Mouse (Mus musculus): ENCODE results near the gene Map3k21. TPM values are rescaled to one million over a fixed set of nuclear protein-coding genes. Genes with fewer than 3 reads are reported as not detected.

The Map3k21 gene
- under 1 TPM; 0.07 to 0.18 TPM for total RNA-seq (2021)
- long read RNA-seq, experiment 1, result 0 reads
- long read RNA-seq, experiment 2, result 0 reads

DNA sequence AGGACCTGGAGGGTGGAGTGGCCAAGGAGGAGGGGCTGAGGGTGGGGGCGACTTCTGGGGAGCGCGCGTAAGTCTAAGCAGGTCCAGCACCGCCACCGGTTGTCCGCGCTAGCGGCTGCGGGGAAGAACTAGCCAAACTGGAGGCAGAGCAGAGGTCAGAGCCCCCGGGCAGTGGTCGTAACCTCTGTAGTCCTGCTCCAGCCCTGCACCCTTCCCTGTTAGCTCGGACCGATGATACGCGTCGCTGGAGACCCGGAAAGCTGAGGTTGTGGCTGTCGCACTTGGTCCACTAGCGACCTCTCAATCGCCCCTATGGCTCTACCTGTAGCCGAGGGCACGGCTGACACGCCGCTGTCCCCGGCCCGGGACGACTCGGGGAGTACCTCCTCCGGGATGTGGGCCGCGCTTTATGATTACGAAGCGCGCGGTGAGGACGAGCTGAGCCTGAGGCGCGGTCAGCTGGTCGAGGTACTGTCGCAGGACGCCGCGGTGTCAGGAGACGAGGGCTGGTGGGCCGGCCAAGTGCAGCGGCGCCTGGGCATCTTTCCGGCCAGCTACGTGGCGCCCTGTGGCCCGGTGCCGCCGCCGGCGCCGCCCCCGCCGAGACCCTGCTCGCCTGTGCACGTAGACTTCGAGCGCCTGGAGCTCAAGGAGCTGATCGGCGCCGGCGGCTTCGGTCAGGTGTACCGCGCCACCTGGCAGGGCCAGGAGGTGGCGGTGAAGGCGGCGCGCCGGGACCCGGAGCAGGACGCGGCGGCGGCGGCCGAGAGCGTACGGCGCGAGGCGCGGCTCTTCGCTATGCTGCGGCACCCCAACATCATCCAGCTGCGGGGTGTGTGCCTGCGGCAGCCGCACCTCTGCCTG, at the start of gene Map3k21:
Gene Map3k21, plus strand, starts transcription at position 86 of the 864 bp plus-strand sequence.
- DNase-seq, result no peak
- intact Hi-C loops (cut with DNase I; ENCODE audit: low total_unique reads), result no loop called here

DNA sequence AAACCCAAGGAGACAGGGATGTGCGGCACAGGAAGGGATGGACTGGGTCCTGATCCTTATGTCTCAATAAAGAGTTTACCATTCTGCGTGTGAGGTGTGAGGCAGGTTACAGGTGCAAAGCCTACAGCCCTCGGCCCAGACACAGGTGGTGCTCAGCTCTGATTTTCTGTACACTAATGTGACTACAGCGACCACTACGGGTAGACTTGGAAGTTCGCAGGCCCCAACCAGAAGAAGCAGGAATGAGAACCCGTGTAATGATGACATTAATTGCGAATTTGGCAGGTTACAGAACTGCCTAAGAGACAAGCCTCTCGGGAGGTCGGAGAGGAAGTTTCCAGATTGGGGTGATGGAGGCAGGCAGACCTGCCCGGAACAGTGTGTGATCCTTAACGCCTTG, 44.1 kb upstream of the Map3k21 start:
- no peak for DNase-seq
- intact Hi-C loops (cut with DNase I; ENCODE audit: low total_unique reads), result no loop called here

DNA sequence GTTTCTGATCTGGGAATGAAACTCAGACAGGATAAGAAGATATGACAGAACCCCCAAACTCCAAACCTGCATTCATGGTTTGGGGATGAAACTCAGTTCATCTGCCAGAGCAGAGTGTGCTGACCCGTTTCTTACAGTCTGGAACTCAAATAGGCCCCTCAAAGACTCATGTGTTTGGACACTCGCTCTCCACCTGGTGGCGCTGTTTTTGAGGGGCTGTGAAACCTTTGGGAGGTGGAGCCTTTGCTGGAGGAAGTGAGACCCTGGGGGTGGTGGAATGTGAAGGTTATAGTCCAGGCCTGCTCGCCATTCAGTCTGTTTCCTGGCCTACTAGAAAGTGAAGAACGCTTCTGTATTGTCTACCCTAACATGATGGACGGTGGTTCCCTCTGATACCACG, 41.7 kb upstream of the Map3k21 start:
- DNase-seq, result no peak
- intact Hi-C loops (cut with DNase I; ENCODE audit: low total_unique reads), result no loop called here

DNA sequence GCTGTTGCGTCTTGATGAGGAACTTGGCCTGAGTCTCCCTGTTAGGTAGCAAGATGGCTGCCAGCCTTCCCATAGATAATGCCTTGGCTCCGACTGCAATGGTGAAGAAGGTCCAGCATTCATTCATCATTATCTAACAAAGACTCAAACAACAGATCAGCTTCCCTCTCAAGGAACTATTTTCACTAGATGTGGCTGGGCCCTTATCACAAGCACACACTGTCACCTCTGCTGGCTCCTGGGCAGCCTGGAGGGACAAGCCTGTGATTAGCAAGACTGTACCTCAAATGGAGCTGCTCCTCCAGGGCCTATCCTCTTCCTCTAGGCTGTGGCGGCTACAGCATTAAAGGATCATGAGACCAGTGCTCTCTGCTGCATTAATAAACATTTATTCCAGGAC, 40.5 kb upstream of the Map3k21 start:
- DNase-seq, result no peak

DNA sequence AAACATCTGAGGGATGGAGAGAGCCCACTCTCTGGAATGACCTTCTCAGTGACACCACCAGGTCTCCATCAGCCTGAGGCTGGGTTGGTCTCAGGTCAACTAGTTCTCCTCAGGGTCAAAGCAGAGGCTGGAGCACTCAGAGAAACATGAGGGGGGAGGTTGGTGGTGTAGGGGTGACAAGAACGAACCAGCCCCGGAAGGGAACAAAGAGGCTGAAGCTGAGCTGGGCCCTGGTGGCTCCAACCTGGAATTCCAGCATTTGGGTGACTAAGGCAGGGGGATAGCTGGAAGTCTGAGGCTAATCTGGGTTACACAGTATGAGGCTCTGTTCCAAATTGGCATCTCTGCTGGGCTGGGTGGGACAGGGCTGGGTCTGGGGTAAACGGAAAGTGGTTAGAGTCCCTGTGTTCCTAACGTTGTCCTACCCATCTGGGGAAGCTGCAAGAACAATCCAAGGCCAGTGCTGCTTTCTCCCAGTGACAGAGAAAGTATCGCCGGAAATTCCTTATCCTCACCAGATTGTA, 40.0 kb upstream of the Map3k21 start:
- DNase-seq, result no peak
- intact Hi-C loops (cut with DNase I; ENCODE audit: low total_unique reads), result loop anchor here (5.0 kb wide), 1 partner anchor 688 kb away; no protein-coding TSS in a partner anchor

More for the DNA sequence above, 40.5 kb upstream of the Map3k21 start:
- intact Hi-C loops (cut with DNase I; ENCODE audit: low total_unique reads), result loop anchor here (5.0 kb wide), 1 partner anchor 687 kb away; no protein-coding TSS in a partner anchor

DNA sequence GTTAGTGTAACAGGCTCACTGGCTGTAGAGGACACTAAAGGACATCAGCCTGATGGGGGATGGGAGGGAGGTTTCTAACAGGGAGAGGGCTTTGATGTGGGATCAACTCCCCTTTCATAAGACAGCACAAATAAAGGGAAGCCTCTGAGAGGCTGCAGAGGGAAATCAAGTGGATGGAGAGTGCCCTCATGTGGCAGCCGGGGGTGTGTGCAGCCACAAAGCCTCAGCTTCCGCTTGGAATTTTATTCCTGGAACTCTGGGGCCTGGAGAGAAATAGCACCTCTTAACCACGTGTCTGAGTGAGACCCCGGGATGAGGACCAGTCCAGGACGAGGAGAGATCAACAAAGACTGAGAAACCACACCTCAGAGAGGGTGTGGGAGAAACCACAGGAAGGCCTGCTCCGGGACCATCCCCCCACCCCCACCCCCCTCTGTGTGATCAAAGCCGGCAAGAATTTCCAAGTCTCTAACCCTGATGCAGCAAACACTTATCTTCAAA, 39.4 kb upstream of the Map3k21 start:
- intact Hi-C loops (cut with DNase I; ENCODE audit: low total_unique reads), result loop anchor here (5.0 kb wide), 1 partner anchor 689 kb away; no protein-coding TSS in a partner anchor
- DNase-seq, result peak; percentile 71

DNA sequence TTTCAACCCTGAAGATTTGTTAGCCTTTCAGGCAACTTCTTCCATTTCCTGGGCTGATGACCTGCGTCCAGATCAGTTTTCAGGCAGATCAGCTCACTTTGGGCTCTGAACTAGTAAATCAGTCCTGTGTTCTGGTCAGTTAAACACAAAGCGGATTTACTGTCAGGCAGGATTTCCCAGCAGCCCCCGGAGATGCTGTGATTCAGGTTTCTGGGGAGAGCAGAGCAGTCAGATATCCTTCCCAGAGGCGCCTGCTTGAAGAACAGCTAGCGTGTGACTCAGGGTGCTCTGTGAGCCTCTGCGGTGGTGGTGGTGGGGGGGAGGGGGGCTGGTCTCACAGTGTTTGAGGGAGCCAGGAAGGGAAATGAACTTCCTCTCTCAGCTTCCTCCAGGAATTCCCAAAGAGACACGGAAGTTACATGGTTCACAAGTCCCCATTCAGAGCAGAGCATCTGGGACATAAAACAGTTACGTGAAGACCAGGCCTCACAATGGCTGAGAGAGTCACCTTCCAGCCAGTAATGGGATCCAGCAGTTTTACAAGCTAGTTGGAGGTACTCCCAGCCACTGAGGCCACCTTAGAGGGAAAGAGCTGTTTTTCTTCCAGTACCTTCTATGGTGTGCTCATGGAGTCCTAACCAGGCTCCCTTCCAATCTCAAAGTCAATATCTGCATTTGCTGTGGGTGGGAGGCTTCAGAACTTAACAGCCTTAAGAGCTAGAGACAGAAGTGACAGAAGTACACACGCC, 37.6 kb upstream of the Map3k21 start:
- intact Hi-C loops (cut with DNase I; ENCODE audit: low total_unique reads), result loop anchor here (5.0 kb wide), 1 partner anchor 690 kb away; no protein-coding TSS in a partner anchor
- no peak for DNase-seq

DNA sequence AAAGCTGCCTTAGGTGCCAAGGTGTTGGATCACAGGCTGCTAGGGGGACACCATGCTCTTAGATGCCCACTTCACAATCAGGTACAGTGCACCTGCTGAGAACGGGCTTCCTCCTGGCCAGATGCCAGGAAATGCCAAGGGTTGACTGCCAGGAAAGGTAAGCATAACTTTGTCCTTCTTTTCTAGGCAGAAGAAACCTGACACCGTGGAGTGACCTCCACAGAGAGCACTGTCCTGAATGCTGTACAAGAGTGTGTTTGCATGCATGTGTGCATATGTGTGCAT, 37.1 kb upstream of the Map3k21 start:
- DNase-seq, result no peak
- intact Hi-C loops (cut with DNase I; ENCODE audit: low total_unique reads), result loop anchor here (5.0 kb wide), 1 partner anchor 691 kb away; no protein-coding TSS in a partner anchor

DNA sequence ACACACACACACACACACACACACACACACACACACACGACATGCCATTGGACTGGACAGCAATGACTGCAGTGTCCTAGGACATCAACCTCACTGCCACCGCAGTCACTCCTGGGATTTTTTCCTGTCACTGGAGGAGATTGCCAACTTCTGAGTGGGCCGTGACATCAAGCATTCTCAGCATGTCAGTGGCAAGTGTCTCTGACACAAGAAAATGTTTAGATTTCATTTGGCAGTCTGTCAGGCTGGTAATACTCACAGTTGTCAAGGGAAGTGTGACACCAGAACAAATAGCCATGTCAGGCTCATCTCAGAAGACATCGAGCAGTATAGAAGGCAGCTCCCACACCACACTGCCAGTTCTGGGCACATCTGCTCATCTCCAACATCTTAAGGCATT, 29.8 kb upstream of the Map3k21 start:
- intact Hi-C loops (cut with DNase I; ENCODE audit: low total_unique reads), result no loop called here
- no peak for DNase-seq

DNA sequence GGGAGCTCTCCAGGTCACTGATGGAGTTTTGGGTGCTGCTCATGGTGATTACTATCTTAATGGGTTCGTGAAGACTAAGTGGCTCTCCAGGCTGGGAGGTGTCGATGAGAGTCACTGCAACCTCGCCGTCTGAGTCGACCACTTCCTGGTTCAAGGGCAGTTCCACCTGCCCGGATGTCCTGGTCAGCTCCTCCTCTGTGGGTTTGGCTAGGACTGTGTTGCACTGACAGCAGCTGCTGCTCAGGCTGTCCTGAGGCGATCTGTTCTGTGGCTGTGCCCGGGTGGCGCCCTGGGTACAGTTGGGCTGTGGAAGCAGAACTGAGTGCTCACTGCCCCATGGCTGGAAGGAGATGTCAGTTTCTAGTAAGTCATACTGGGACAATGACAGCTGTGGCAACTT, 22.7 kb upstream of the Map3k21 start:
- intact Hi-C loops (cut with DNase I; ENCODE audit: low total_unique reads), result no loop called here
- no peak for DNase-seq

DNA sequence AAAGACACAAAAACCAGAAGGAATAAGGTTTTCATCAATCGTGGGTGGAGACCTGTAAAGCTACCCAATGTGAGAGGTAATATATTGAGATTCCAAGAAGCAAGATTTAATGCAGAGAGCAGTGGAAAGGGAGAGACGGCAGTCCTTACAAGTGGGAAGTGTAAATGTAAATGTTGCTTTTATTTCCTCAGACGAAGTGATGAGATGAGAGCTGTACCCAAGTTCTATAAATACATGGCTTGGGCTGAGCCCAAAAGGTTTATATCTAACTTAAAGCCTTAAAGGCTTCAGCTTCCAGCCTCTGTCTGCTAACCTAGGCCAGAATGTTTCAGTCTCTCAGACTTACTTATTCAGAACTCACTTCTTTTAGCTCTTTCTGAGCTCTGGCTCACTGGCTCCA, 20.3 kb upstream of the Map3k21 start:
- intact Hi-C loops (cut with DNase I; ENCODE audit: low total_unique reads), result no loop called here
- DNase-seq, result no peak

DNA sequence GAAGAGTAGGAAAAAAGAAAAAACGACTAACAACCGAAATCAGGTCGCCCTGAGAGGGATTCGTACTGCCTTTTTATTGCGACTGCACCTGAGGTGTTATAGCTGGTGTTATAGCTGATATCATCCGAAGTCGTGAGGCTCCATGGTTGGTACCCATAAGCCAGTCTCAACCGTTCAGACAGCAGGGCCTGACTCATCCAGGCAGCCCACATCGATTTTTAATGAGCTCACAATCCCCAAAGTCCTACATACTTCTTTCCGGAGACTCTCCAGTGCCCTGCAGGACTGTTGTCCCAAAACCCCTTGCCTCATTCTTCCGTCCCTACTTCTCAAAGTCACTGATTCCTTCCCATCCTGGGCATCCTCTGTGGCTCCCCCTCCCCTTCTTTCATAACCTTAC, 12.9 kb upstream of the Map3k21 start:
- no peak for DNase-seq
- intact Hi-C loops (cut with DNase I; ENCODE audit: low total_unique reads), result no loop called here

DNA sequence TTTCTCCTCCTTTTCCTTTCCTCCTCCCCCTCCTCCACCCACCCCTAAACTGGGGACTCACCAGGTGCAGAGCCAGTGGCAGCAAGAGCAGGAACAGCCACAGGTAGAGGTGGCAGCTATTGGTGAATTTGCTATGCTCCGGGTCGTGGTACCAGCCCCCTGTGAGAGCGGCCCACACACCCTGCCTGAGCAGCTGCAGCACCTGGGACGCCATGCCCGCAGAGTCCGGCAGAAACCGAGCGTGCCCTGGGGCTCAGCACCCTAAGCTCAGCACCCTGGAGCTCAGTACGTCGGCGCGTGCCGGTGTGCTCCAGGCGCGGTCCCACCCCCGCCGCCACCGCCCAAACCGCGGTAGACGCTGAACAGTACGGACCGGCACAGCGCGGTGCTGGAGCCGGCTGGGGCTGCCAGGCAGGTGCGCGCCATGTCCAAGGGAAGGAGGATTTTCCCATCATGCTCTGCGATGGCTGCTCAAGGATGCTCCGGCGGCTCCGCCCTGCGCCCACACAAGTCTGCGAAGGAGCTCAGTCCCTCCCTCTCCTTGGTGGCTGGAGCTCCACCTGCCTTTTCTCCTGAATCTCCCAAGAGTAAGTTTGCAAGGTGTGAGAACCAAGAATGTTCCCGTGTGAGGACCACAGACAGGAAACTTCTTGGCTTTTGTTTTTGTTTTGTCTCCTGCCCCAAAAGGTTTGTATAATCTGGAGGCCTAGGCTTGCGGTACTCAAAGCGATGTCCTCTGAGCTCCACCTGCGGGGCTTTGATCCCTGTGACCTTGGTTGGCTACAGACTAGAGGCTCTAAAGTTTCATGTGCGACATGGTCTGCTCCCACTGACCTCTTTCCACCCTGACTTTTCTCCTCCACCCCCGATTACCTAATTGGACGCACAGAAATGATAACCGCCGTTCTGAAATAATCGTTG, 12.1 kb upstream of the Map3k21 start, which contains the start of gene Pcnx2:
Gene Pcnx2, minus strand, starts transcription at position 450 of the 921 bp plus-strand sequence.
- intact Hi-C loops (cut with DNase I; ENCODE audit: low total_unique reads), result no loop called here
- DNase-seq, result no peak

DNA sequence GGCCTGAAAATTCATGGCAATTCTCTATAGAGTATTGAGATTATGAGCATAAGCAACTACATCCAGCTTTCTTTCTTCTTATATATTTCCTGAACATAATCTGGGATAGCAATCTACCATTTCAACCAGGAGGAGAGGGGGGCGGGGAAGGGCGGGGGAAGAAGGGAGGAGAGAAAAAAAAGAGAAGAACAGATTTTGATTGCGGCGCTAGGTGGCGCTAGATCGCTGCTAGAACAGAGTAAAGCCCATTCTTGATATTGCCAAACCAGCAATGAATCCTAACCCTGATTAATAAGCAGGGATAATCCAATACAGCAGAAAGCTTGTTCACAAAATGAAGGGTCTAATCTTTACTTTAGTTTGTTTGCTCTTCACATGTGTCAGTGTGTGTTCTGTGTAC, 11.4 kb upstream of the Map3k21 start:
- intact Hi-C loops (cut with DNase I; ENCODE audit: low total_unique reads), result no loop called here
- peak; percentile 26 for DNase-seq

DNA sequence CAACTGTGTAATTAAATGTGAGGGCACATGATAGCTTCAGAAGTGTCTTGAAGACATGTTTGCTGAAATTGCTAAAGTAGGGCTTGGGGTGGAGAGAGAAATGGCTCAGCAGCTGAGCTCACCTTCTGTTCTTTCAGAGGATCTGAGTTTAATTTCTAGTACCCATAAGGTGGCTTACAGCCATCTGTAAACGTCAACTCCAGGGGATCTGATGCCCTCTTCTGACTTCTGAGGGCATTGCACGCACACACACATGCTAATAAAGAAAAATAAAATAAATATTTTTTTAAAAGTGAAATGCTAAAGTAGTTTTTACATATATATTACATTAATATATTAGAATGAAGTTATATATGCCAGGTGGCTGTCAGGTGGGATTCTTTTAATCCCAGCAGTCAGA, 9.1 kb upstream of the Map3k21 start:
- intact Hi-C loops (cut with DNase I; ENCODE audit: low total_unique reads), result no loop called here
- no peak for DNase-seq

DNA sequence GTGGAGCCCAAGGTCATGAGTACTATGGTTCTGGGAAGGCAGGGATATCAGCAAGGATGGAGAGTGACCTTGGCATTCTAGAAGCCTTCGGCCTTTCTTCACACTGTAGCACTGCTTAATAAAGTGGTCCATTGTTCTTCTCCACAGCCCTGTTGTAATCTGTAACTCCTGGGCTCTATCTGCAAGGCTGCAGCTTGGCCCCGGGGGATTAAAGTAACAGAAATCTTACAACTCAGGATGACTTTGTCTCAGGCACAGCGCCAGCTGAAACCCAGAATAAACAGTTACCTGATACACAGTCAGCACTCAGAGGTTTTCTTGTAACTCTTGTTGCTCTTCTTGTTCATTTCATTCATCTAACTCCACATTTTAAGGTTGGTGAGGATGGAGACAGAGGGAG, 7.7 kb upstream of the Map3k21 start:
- intact Hi-C loops (cut with DNase I; ENCODE audit: low total_unique reads), result no loop called here
- DNase-seq, result no peak

DNA sequence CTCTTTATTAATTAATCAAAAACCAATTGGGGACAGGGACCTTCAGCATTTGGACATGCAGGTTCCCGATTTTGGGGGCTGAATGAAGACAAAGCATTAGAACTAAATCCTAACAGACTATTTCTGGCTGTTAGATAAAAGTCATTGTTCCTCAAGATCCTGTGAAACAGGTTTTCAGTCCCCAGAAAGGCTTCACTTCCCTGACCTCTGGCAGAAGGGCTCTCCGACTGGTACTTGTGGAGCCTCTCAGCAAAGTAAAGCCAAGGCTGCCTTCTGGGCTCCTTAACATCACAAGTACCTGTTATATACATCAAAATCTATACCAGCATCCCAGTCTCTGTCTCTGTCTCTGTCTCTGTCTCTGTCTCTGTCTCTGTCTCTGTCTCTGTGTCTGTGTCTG, 4.9 kb upstream of the Map3k21 start:
- intact Hi-C loops (cut with DNase I; ENCODE audit: low total_unique reads), result no loop called here
- DNase-seq, result no peak

DNA sequence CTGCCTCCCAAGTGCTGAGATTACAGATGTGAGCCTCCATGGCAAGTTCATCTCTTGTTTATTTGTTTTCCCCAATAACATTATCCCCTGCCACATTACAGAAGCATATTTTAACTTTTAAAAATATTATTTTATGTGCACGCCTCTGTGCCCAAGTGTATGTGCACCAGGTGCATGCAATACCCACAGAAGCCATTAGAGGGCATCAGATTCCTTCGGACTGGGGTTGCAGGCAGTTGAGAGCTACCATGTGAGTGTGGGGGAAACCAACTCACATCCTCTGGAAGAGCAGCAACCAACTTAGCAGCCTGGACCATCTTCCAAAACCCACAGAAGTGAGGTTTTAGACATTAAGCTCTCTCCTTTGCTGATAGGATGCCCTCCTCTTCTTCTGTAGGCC, 2.9 kb upstream of the Map3k21 start:
- intact Hi-C loops (cut with DNase I; ENCODE audit: low total_unique reads), result no loop called here
- DNase-seq, result no peak

DNA sequence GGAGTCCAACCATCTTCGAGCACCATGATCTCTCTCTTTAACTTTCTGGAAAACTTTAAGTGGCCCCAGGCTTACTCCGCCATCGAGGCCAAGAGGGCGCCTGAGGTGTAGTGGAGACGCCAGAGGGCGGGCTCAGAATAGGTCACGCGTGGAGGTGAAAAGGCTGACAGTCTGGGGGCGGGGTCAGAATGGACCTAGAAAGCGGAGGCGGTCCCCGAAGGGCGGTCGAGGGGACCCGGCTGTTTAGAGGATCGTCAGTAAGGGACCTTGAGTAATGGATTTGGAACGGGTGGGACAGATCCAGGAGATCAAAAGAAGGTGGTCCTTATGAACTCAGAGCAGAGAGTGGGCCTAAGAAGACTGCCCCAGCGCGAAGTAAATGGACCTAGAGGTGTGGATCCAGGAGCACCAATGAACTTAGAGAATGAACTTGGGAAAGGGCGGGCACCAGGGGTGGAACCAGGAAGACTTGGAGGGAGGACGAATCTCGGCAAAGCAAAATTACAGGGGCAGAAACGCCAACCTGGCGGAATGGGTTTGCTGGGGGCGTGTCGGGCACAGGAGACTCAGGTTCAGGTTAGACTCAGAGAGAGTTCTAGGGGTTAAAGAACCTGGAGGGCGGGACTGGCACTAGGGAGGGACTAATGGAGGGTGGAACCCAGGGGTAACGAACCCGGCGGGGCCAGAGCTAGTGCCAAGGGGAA, 437 bp upstream of the Map3k21 start:
- no peak for DNase-seq
- intact Hi-C loops (cut with DNase I; ENCODE audit: low total_unique reads), result no loop called here

Data from gastrocnemius, postnatal 14 days (tissue).